8 mouse cellular contexts compared by ENCODE assay signal in genomic region chr6:121064356-121065015, GRCm38 (mm10).
A peak's percentile ranks its signal among the peaks of the same experiment; 100 is the strongest.
DNase-seq lines count a peak whose midpoint lies in the region; ATAC-seq and TF ChIP-seq lines count a peak whose summit lies in the region.

No protein-coding gene starts in this region.

- TF ChIP-seq CTCF in hindbrain, postnatal 0 days (IDR thresholded peaks at IDR 0.05; ENCODE audit: low read depth): no peak
- no peak for TF ChIP-seq CTCF in small intestine, adult 2 months (IDR thresholded peaks at IDR 0.05; ENCODE audit: extremely low read depth, insufficient read length, insufficient replicate concordance, low read depth, low read length)

- H3K9me3 ChIP-seq in heart, embryonic 10.5 days: no peaks in the 10 kb centered on the region
- H3K9me3 ChIP-seq in hindbrain, postnatal 0 days (ENCODE audit: low read length): no peaks in the 10 kb centered on the region
- H3K9me3 ChIP-seq in liver, embryonic 11.5 days (ENCODE audit: control insufficient read depth, low read length): no peaks in the 10 kb centered on the region

- H3K27ac ChIP-seq in heart, embryonic 10.5 days: peak overlapping the region; percentile 72
- peak overlapping the region; percentile 64 for H3K27ac ChIP-seq in brown adipose tissue, adult 24 weeks (replicated peaks; ENCODE audit: low read depth, low read length)
- peak overlapping the region; percentile 89 for H3K27ac ChIP-seq in hindbrain, postnatal 0 days
- no peak overlapping the region for H3K27ac ChIP-seq in liver, embryonic 11.5 days (ENCODE audit: low read depth, low read length)
- H3K27ac ChIP-seq in small intestine, adult 2 months (ENCODE audit: insufficient read depth, low read depth, low read length): peak overlapping the region; percentile 72

- WGBS in heart, embryonic 10.5 days: 35% methylated on average over 17 of the region's 17 CpGs
- 35% methylated on average over 17 of the region's 17 CpGs for WGBS in hindbrain, postnatal 0 days
- WGBS in liver, embryonic 11.5 days: 55% methylated on average over 17 of the region's 17 CpGs
- WGBS in small intestine, adult 2 months: 32% methylated on average over 17 of the region's 17 CpGs

- H3K4me2 ChIP-seq in hindbrain, postnatal 0 days (ENCODE audit: low read depth, low read length): peak overlapping the region; percentile 33
- H3K4me2 ChIP-seq in liver, embryonic 11.5 days: peak overlapping the region; percentile 21; the same call in 1 of the 2 replicates

- no peak for TF ChIP-seq POLR2A in small intestine, adult 2 months (IDR thresholded peaks at IDR 0.05; ENCODE audit: low read depth, low read length)

- no peaks in the 10 kb centered on the region for H3K36me3 ChIP-seq in heart, embryonic 10.5 days
- no peaks in the 10 kb centered on the region for H3K36me3 ChIP-seq in hindbrain, postnatal 0 days (ENCODE audit: insufficient read depth, low read length)
- H3K36me3 ChIP-seq in liver, embryonic 11.5 days (ENCODE audit: control insufficient read depth, insufficient read depth, low read length): no peaks in the 10 kb centered on the region; the same call in 1 of the 2 replicates
- no peaks in the 10 kb centered on the region for H3K36me3 ChIP-seq in small intestine, adult 2 months (ENCODE audit: control insufficient read depth, insufficient read depth, low read length)

- intact Hi-C loops in heart, postnatal 25 days (cut with DNase I): loop anchor here (5.0 kb wide), 1 partner anchor 43 kb away; no protein-coding TSS in a partner anchor

- H3K4me1 ChIP-seq in heart, embryonic 10.5 days: peaks cover 85% of the 10 kb centered on the region
- peaks cover 48% of the 10 kb centered on the region for H3K4me1 ChIP-seq in brown adipose tissue, adult 24 weeks (ENCODE audit: control insufficient read depth, insufficient read depth, insufficient read length, low read length)
- peaks cover 18% of the 10 kb centered on the region for H3K4me1 ChIP-seq in hindbrain, postnatal 0 days (ENCODE audit: insufficient read depth, low read length)
- H3K4me1 ChIP-seq in liver, embryonic 11.5 days (replicated peaks; ENCODE audit: control insufficient read depth, insufficient read depth, low read length): peaks cover 51% of the 10 kb centered on the region
- H3K4me1 ChIP-seq in small intestine, adult 2 months (ENCODE audit: control insufficient read depth, insufficient read depth, insufficient read length, low read length): peaks cover 21% of the 10 kb centered on the region

- DNase-seq in heart, embryonic 10.5 days (ENCODE audit: low spot score): no peak
- DNase-seq in heart, postnatal 25 days (ENCODE audit: low spot score): no peak
- DNase-seq in hindbrain, postnatal 0 days (ENCODE audit: low spot score): peak; percentile 87
- DNase-seq in liver, embryonic 11.5 days (ENCODE audit: low spot score): no peak
- DNase-seq in c-Kit-positive CD71-positive TER-119-positive erythroid progenitor cells, embryonic 14.5 days (ENCODE audit: low spot score): no peak
- DNase-seq in urinary bladder, postnatal 4 days (ENCODE audit: low spot score in 2 of 2): no peak

- peak; percentile 92 for ATAC-seq in hindbrain, postnatal 0 days
- no peak for ATAC-seq in liver, embryonic 11.5 days (replicated peaks; ENCODE audit: low FRiP score)

- H3K9ac ChIP-seq in hindbrain, postnatal 0 days (replicated peaks; ENCODE audit: low read length): peak overlapping the region; percentile 42
- H3K9ac ChIP-seq in liver, embryonic 11.5 days (ENCODE audit: low read depth, low read length): no peak overlapping the region

- no peak overlapping the region; the same call in 1 of the 2 replicates for H3K4me3 ChIP-seq in heart, embryonic 10.5 days
- H3K4me3 ChIP-seq in brown adipose tissue, adult 24 weeks (ENCODE audit: insufficient read depth, low read depth, low read length): no peak overlapping the region
- H3K4me3 ChIP-seq in hindbrain, postnatal 0 days (ENCODE audit: low read length): no peak overlapping the region
- H3K4me3 ChIP-seq in liver, embryonic 11.5 days (ENCODE audit: low read depth, low read length): no peak overlapping the region
- peak overlapping the region; percentile 54 for H3K4me3 ChIP-seq in small intestine, adult 2 months (ENCODE audit: low read depth, low read length)

- no peaks in the 10 kb centered on the region for H3K27me3 ChIP-seq in heart, embryonic 10.5 days (ENCODE audit: insufficient read depth, poor library complexity, severe bottlenecking)
- H3K27me3 ChIP-seq in hindbrain, postnatal 0 days (ENCODE audit: insufficient read depth, low read length): no peaks in the 10 kb centered on the region
- H3K27me3 ChIP-seq in liver, embryonic 11.5 days (replicated peaks; ENCODE audit: control insufficient read depth, insufficient read depth, low read length): no peaks in the 10 kb centered on the region
- H3K27me3 ChIP-seq in small intestine, adult 2 months (ENCODE audit: control insufficient read depth, insufficient read depth, low read length): no peaks in the 10 kb centered on the region
